Mouse (Mus musculus) liver, embryonic 16.5 days (tissue): ENCODE results near the gene Rnf8. TPM values are rescaled to one million over a fixed set of nuclear protein-coding genes. Genes with fewer than 3 reads are reported as not detected.

Experiments
- ATAC-seq: fragments of 200-750 bp; cut with Nextera tagmentation; 2 replicates; pipeline ENCODE4 v1.8.0; 2017; ENCODE audit warnings: low read depth, mild to moderate bottlenecking, moderate number of reproducible peaks, moderate library complexity
- H3K27ac ChIP-seq: fragments of 300-500 bp; sonication (generic); 2 replicates; pipeline ENCODE4 v1.5.1; 2014; ENCODE audit warnings: mild to moderate bottlenecking, low read length
- H3K27me3 ChIP-seq: fragments of 300-500 bp; sonication (generic); 2 replicates; pipeline ENCODE4 v1.6.1; 2014; ENCODE audit warnings: low read depth, low read length, mixed read lengths; ENCODE audit not compliant: control insufficient read depth, insufficient read depth
- H3K36me3 ChIP-seq: fragments of 300-500 bp; sonication (generic); 2 replicates; pipeline ENCODE4 v1.6.1; 2014; ENCODE audit warnings: mild to moderate bottlenecking; ENCODE audit not compliant: control insufficient read depth, insufficient read depth
- H3K4me1 ChIP-seq: fragments of 300-500 bp; sonication (generic); 2 replicates; pipeline ENCODE4 v1.6.1; 2014; ENCODE audit warnings: low read depth, low read length, mixed read lengths; ENCODE audit not compliant: control insufficient read depth
- H3K4me2 ChIP-seq: fragments of 300-500 bp; sonication (generic); 2 replicates; pipeline ENCODE4 v1.6.1; 2014; ENCODE audit warnings: low read depth, low read length, mixed read lengths
- H3K4me3 ChIP-seq: fragments of 300-500 bp; sonication (generic); 2 replicates; pipeline ENCODE4 v1.5.1; 2014; ENCODE audit warnings: low read depth, mild to moderate bottlenecking, low read length
- H3K9ac ChIP-seq: fragments of 300-500 bp; sonication (generic); 2 replicates; pipeline ENCODE4 v1.6.1; 2014; ENCODE audit warnings: low read depth, low read length
- H3K9me3 ChIP-seq: fragments of 300-500 bp; sonication (generic); replicated peaks from 2 replicates; pipeline ENCODE4 v1.6.1; 2016; ENCODE audit warnings: low read length; ENCODE audit not compliant: control insufficient read depth
- WGBS: fragments of 180-500 bp; shearing (Covaris S2); extraction: QIAGEN DNeasy Blood & Tissue Kit; methylation state at CpG from one replicate; pipeline ENCODE4 v1.1.7; 2014; ENCODE audit not compliant: insufficient replicate concordance; 5-methylcytosine and 5-hydroxymethylcytosine counted together
- polyA plus RNA-seq: library from polyadenylated mRNA; unstranded; fragments of >200 nt; fragmentation: Nextera tagmentation; extraction: Ambion mirVana; gene quantifications from 2 replicates; pipeline ENCODE4 v1.2.1, GENCODE M21; 2015

Gene Rnf8
- polyA plus RNA-seq, 1 experiment from 2014 or later = 30.5 TPM

DNA sequence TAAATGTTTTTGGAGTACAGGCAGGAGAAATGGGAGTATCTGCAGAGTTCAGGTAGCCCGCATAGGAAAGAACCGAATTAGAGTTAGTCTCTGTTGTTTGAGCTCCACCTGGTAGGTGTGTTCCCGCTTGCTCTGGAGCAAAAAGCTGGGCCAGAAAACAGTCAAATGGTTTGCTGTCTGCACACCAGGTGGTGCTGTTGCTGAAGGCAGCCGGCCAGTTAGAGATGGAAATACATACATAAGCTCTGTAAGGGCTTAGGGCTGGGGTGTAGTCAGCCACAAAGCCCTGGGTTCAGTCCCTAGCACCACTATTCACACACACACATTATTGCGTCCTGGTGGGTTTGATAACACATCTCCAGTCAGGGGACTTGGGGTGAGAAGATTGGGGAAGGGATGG is 21.5 kb downstream of the Rnf8 start:
- peaks cover 52% of the 10 kb centered on the region for H3K36me3 ChIP-seq
- H3K4me2 ChIP-seq = no peak overlapping the region
- H3K27me3 ChIP-seq = no peaks in the 10 kb centered on the region
- H3K4me3 ChIP-seq = no peak overlapping the region
- no peak overlapping the region for H3K27ac ChIP-seq
- H3K9ac ChIP-seq = no peak overlapping the region
- H3K9me3 ChIP-seq = no peaks in the 10 kb centered on the region
- peaks cover 20% of the 10 kb centered on the region for H3K4me1 ChIP-seq
- WGBS = 60% methylated on average over 5 of the region's 5 CpGs
- no peak for ATAC-seq

DNA sequence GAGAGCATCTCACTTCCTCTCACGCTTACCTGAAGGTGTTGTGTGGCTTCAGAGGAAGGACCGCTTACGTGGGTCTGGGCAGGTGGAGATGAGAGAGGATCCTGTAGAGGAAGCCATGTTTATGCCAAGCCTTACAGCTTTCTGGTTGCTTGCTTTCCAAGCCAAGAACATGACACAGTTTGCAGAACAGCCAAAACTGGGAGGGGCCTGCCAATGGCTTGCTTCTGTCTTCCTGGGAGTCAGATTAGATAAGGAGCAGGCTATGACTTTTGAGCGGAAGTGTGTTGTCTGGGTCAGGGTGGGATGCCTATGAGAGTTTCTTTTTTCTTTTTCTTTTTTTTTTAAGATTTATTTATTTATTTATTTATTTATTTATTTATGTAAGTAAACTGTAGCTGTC is 22.8 kb downstream of the Rnf8 start:
- peaks cover 50% of the 10 kb centered on the region for H3K36me3 ChIP-seq
- peak; percentile 75 for ATAC-seq
- H3K9ac ChIP-seq = no peak overlapping the region
- H3K4me3 ChIP-seq = no peak overlapping the region
- WGBS = 63% methylated on average over 4 of the region's 4 CpGs
- no peaks in the 10 kb centered on the region for H3K9me3 ChIP-seq
- no peaks in the 10 kb centered on the region for H3K27me3 ChIP-seq
- peaks cover 20% of the 10 kb centered on the region for H3K4me1 ChIP-seq
- H3K4me2 ChIP-seq = no peak overlapping the region
- no peak overlapping the region for H3K27ac ChIP-seq

DNA sequence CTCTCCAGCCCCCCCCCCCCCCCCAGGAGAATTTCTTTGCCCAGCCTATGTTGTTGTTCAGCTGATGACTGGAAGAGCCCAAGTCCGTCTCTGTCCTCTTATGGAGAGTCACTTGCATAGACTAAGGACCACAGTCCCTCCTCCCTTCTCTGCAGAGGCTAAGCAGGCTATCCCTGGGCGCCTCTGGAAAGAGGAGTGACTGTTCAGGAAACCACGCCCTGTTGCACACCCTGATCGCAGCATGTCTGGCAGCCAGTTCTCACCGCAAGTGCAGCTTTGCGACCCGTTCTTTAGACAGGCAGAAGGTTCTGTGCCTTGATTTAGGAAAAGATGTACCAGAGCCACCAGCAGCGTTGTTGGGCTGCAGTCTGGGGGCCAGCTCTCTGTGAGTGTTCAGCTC is 23.3 kb downstream of the Rnf8 start:
- Histone ChIP-seq H3K4me1 (peaks cover 20% of the 10 kb centered on the region), H3K9me3 (no peaks in the 10 kb centered on the region), H3K27ac (no peak overlapping the region), H3K27me3 (no peaks in the 10 kb centered on the region), H3K36me3 (peaks cover 48% of the 10 kb centered on the region), H3K4me2 (no peak overlapping the region), H3K4me3 (no peak overlapping the region), H3K9ac (no peak overlapping the region)
- 18% methylated on average over 8 of the region's 8 CpGs for WGBS
- peak; percentile 74 for ATAC-seq

DNA sequence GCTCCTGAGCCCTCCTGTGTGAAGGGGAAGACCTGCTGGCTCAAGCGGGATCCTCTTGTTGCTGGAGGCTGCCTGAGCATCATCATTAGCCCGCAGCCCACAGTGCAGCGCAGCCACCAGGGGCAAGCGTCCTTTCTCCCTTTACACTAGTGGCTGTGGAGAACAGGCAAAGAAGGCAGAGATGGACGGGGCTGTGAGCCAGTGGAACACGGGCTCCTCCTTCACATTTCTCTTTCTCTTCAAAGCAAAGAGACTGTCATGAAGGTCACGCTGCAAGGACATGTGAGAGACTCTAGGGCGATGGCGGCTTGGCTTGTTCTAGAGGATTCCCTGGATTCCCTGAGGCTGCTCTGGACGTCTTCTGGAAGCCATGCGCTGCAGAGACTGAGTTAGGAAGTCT is 26.4 kb downstream of the Rnf8 start:
- H3K9ac ChIP-seq = no peak overlapping the region
- no peak overlapping the region for H3K27ac ChIP-seq
- peaks cover 29% of the 10 kb centered on the region for H3K36me3 ChIP-seq
- no peaks in the 10 kb centered on the region for H3K9me3 ChIP-seq
- H3K4me1 ChIP-seq = peaks cover 20% of the 10 kb centered on the region
- ATAC-seq = no peak
- 90% methylated on average over 11 of the region's 11 CpGs for WGBS
- no peak overlapping the region for H3K4me3 ChIP-seq
- H3K4me2 ChIP-seq = no peak overlapping the region
- no peaks in the 10 kb centered on the region for H3K27me3 ChIP-seq

DNA sequence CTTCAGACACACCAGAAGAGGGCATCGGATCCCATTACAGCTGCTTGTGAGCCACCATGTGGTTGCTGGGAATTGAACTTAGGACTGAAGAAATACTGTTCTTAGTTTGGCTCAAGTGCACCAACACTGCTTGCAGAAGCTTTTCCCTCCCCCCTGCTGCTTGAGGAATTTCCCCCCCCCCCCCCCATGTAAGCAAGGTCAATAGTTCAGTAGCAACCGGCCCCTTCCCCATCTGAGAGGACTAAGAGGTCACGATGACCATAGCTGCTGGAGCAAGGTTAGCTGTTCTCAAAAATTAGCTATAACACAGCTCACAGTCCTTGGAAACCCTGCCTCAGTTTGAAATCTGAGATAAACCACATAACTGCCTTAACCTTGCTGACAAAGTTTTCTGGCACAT is 27.6 kb downstream of the Rnf8 start:
- H3K4me2 ChIP-seq = no peak overlapping the region
- H3K4me1 ChIP-seq = peaks cover 13% of the 10 kb centered on the region
- 80% methylated on average over 3 of the region's 3 CpGs for WGBS
- H3K4me3 ChIP-seq = no peak overlapping the region
- H3K36me3 ChIP-seq = peaks cover 24% of the 10 kb centered on the region
- no peak overlapping the region for H3K9ac ChIP-seq
- no peak overlapping the region for H3K27ac ChIP-seq
- ATAC-seq = no peak
- H3K9me3 ChIP-seq = no peaks in the 10 kb centered on the region
- H3K27me3 ChIP-seq = no peaks in the 10 kb centered on the region

DNA sequence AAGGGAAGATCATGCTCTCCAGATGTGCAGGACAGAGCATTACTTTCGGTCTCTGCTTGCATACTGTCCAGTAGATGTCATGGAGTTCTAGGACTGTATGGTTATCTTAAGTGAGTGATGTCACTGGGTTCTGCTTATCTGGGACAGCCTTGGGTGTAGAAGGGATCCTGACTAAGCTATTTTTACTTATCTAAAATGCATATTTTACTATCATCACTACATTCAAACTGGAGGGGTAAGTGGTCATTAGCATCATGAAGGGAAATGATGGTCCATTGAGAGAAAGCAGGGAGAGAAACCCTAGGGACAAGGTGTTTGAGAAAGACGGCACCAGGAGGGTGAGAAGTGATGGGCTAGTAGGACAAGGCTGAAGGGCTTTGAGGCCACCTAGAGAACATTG is 43.7 kb downstream of the Rnf8 start:
- Histone ChIP-seq H3K27ac (peak overlapping the region; percentile 99), H3K4me1 (peaks cover 27% of the 10 kb centered on the region), H3K27me3 (no peaks in the 10 kb centered on the region), H3K9ac (peak overlapping the region; percentile 68), H3K4me3 (peak overlapping the region; percentile 60), H3K4me2 (peak overlapping the region; percentile 66), H3K9me3 (no peaks in the 10 kb centered on the region), H3K36me3 (peaks cover 16% of the 10 kb centered on the region)
- 26% methylated on average over 2 of the region's 2 CpGs for WGBS
- peak; percentile 82 for ATAC-seq

DNA sequence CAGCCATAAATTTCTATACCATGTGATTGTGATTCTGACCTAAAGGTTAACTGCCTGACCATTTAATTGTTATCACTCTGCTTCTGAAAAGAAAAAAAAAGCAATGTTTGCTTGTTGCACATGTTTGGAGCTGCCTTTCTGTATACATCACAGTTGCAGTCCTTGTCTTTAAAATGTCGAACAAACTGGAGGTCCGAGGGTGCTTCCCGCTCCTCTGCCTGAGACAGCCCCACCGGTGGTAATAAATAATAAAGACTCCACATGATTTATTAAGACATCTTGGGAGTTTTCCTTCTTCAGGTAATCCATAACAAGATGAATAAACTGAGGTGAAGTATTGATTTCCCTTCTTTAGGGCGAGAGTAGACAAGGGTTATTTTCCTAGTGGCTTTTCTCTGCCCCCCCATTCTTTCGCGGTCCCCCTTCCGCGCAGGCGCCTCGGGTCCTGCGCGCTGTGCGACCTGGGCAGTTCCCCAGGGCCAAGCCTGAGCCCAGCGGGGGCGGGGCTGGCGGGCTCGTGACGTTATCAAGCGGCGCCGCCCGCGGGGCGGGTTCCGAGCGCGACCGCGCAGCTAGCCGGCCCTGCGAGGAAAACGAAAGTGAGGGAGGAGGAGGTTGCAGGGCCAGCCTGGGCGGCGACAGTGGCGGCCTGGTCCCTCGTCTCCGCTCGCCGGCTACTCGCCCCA is 45.6 kb downstream of the Rnf8 start, which contains the start of gene Cmtr1:
Gene Cmtr1 (plus strand): TSS at position 520 of the 686 bp plus-strand sequence.
- peak; percentile 92 for ATAC-seq
- peaks cover 12% of the 10 kb centered on the region for H3K36me3 ChIP-seq
- under 1% methylated on average over 37 of the region's 41 CpGs for WGBS
- H3K4me3 ChIP-seq = peak within 1 kb of the TSS; percentile 97
- no peaks in the 10 kb centered on the region for H3K27me3 ChIP-seq
- peak within 1 kb of the TSS; percentile 98 for H3K9ac ChIP-seq
- peaks cover 27% of the 10 kb centered on the region for H3K4me1 ChIP-seq
- peak within 1 kb of the TSS; percentile 99 for H3K27ac ChIP-seq
- no peaks in the 10 kb centered on the region for H3K9me3 ChIP-seq
- H3K4me2 ChIP-seq = peak within 1 kb of the TSS; percentile 72

DNA sequence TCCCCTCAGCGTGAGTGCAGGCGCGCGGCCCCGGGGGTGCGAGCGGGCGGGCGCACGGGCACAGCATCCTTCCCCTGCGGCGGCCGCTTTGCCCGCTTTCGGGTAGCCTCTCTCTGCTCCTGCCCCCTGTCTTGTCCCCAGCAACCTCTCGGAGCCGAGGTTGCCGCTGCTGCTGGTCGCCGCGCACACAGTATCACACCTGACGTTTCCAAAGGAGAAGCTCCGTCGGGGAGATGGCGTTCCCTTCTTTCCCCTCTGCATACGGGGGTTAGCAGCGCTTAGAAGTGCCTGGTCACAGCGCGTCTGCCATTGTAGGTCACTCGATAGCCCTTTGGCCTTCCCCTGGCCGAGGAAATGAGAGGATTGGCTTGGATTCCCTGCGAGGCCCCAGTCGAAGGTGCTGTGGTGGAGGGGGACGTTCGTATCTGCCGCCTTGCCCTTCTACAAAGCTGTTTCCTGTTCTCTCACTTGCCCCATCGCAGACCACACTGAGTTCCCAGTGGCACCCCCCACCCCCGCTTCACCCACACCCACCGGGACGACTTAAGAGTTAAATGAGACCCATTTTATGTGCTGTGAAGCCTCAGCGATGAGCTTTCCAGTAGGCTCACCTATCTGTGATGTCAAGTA is 46.3 kb downstream of the Rnf8 start:
- ATAC-seq = peak; percentile 35
- under 1% methylated on average over 41 of the region's 41 CpGs for WGBS
- Histone ChIP-seq H3K4me2 (peak overlapping the region; percentile 64), H3K36me3 (peaks cover 13% of the 10 kb centered on the region), H3K4me1 (peaks cover 27% of the 10 kb centered on the region), H3K27me3 (no peaks in the 10 kb centered on the region), H3K27ac (peak overlapping the region; percentile 99), H3K9ac (peak overlapping the region; percentile 98), H3K4me3 (peak overlapping the region; percentile 97), H3K9me3 (no peaks in the 10 kb centered on the region)

DNA sequence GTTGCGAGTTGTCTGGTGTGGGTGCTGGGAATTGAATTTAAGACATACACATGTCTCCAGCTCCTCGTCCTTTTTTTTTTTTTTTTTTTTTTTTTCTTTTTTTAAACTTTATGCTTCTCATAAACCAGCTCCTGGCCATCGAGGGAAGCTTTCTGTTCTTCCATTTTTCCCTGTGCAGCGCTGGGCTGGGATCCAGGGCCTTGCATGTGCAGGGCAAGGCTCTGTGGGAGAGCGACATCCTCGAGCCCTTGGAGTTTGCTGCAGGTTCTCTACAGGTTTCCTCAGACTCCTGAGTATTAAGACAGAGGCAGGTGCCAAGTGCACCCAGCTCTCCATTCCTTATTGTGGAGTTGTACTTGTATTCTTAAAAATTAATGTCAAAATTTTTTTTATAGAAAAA is 47.6 kb downstream of the Rnf8 start:
- H3K9me3 ChIP-seq = no peaks in the 10 kb centered on the region
- H3K4me3 ChIP-seq = peak overlapping the region; percentile 97
- no peak for ATAC-seq
- H3K36me3 ChIP-seq = peaks cover 18% of the 10 kb centered on the region
- 78% methylated on average over 6 of the region's 6 CpGs for WGBS
- peak overlapping the region; percentile 64 for H3K4me2 ChIP-seq
- H3K27me3 ChIP-seq = no peaks in the 10 kb centered on the region
- H3K27ac ChIP-seq = no peak overlapping the region
- H3K9ac ChIP-seq = peak overlapping the region; percentile 98
- peaks cover 27% of the 10 kb centered on the region for H3K4me1 ChIP-seq
